Mouse (Mus musculus) bone marrow, adult 2 months (tissue): ENCODE results near the gene Inpp4b.

Experiments used
- CTCF ChIP-seq: fragments of 200-500 bp; IDR thresholded peaks from 2 replicates; pipeline ENCODE4 v1.5.1; 2011; ENCODE audit warnings: low read length, control low read depth; ENCODE audit not compliant: control insufficient read depth, insufficient read depth
- POLR2A ChIP-seq: fragments of 200-500 bp; IDR thresholded peaks from 2 replicates; pipeline ENCODE4 v1.6.1; 2011; ENCODE audit warnings: low read depth, mild to moderate bottlenecking, control low read depth, low read length, borderline replicate concordance; ENCODE audit not compliant: control insufficient read depth

DNA sequence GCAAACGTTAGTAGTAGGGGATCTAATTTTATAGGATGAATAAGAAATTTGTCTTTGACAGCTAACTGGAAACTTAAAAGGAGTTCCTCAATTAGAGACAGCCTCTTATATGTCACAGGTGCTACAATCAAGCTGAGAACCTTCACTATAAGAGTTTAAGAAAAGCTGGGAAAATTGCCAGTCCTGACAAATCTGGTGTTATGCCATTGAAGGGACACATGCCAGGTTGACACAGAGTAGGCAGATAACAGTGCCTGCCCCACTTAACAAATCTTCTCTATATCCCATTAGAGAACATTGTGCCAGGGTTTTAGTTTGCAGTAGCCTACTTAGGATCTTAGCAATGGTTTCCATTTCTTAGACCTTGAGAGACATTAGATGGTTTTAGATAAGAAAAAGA is 456.1 kb downstream of the Inpp4b start:
- TF ChIP-seq POLR2A, result no peak
- TF ChIP-seq CTCF, result no peak
